Mouse (Mus musculus) midbrain, embryonic 14.5 days (tissue): Measurements from ENCODE around the gene Wnk2. TPM values are rescaled to one million over a fixed set of nuclear protein-coding genes. Genes with fewer than 3 reads are reported as not detected.

Source experiments
- ATAC-seq: fragments of 200-750 bp; cut with Nextera tagmentation; 2 replicates; pipeline ENCODE4 v1.8.0; 2017; ENCODE audit warnings: moderate number of reproducible peaks, moderate library complexity; ENCODE audit not compliant: low FRiP score, low TSS enrichment
- DNase-seq: peaks from one replicate; pipeline ENCODE4 v3.0.0-alpha.2; 2015
- H3K27ac ChIP-seq: fragments of 300-500 bp; sonication (generic); replicated peaks from 2 replicates; pipeline ENCODE4 v1.5.1; 2014; ENCODE audit warnings: mild to moderate bottlenecking, low read depth, low read length, moderate library complexity
- H3K27me3 ChIP-seq: fragments of 300-500 bp; sonication (generic); 2 replicates; pipeline ENCODE4 v1.6.1; 2014; ENCODE audit warnings: low read length, control low read depth, mixed read lengths; ENCODE audit not compliant: control insufficient read depth, insufficient read depth
- H3K36me3 ChIP-seq: fragments of 300-500 bp; sonication (generic); 2 replicates; pipeline ENCODE4 v1.6.1; 2014; ENCODE audit warnings: low read length, control low read depth; ENCODE audit not compliant: control insufficient read depth, insufficient read depth
- H3K4me1 ChIP-seq: fragments of 300-500 bp; sonication (generic); 2 replicates; pipeline ENCODE4 v1.6.1; 2014; ENCODE audit warnings: mild to moderate bottlenecking, antibody characterized with exemption, low read length, control low read depth; ENCODE audit not compliant: control insufficient read depth, insufficient read depth
- H3K4me2 ChIP-seq: fragments of 300-500 bp; sonication (generic); 2 replicates; pipeline ENCODE4 v1.6.1; 2014; ENCODE audit warnings: mild to moderate bottlenecking, low read length, moderate library complexity
- H3K4me3 ChIP-seq: fragments of 300-500 bp; sonication (generic); replicated peaks from 2 replicates; pipeline ENCODE4 v1.5.1; 2014; ENCODE audit warnings: low read depth, low read length
- H3K9ac ChIP-seq: fragments of 300-500 bp; sonication (generic); replicated peaks from 2 replicates; pipeline ENCODE4 v1.6.1; 2014; ENCODE audit warnings: mild to moderate bottlenecking, low read length, moderate library complexity
- H3K9me3 ChIP-seq: fragments of 300-500 bp; sonication (generic); 2 replicates; pipeline ENCODE4 v1.6.1; 2016; ENCODE audit warnings: low read length, control low read depth, mixed read lengths; ENCODE audit not compliant: control insufficient read depth
- WGBS: fragments of 180-500 bp; shearing (Covaris S2); extraction: QIAGEN DNeasy Blood & Tissue Kit; methylation state at CpG from one replicate; pipeline ENCODE4 v1.1.7; 2014; 5-methylcytosine and 5-hydroxymethylcytosine counted together
- polyA plus RNA-seq: library from polyadenylated mRNA; unstranded; fragments of >200 nt; fragmentation: Nextera tagmentation; extraction: Ambion mirVana; gene quantifications from 2 replicates; pipeline ENCODE4 v1.2.1, GENCODE M21; 2014

The Wnk2 gene
- polyA plus RNA-seq, 1 experiment from 2014 or later = 27.1 TPM

GRCm38 (mm10) chr13:49103235-49103634 lies 44.6 kb downstream of the Wnk2 start:
- no peak for DNase-seq
- Histone ChIP-seq H3K4me1 (0 out of 2 replicates have a peak, but pooled peaks cover 4% of the 10 kb centered on the region), H3K4me3 (no peak overlapping the region), H3K9me3 (no peaks in the 10 kb centered on the region), H3K4me2 (no peak overlapping the region), H3K27me3 (no peaks in the 10 kb centered on the region), H3K27ac (no peak overlapping the region), H3K36me3 (peaks cover 17% of the 10 kb centered on the region), H3K9ac (no peak overlapping the region)
- WGBS = 82% methylated on average over 7 of the region's 7 CpGs
- no peak for ATAC-seq

GRCm38 (mm10) chr13:49100417-49100816 lies 47.4 kb downstream of the Wnk2 start:
- Histone ChIP-seq H3K9ac (no peak overlapping the region), H3K4me3 (no peak overlapping the region), H3K36me3 (peaks cover 37% of the 10 kb centered on the region), H3K9me3 (no peaks in the 10 kb centered on the region), H3K27ac (no peak overlapping the region), H3K4me2 (no peak overlapping the region), H3K4me1 (0 out of 2 replicates have a peak, but pooled peaks cover 4% of the 10 kb centered on the region), H3K27me3 (no peaks in the 10 kb centered on the region)
- DNase-seq (peak; percentile 65), ATAC-seq (no peak; the same call in 1 of the 2 replicates)
- 81% methylated on average over 1 of the region's 1 CpGs for WGBS

- H3K9ac ChIP-seq = no peak overlapping the region
- H3K4me1 ChIP-seq = no peaks in the 10 kb centered on the region
- no peak overlapping the region for H3K4me3 ChIP-seq
- peaks cover 70% of the 10 kb centered on the region for H3K36me3 ChIP-seq
- no peaks in the 10 kb centered on the region for H3K27me3 ChIP-seq
- no peaks in the 10 kb centered on the region for H3K9me3 ChIP-seq
- 88% methylated on average over 4 of the region's 4 CpGs for WGBS
- H3K27ac ChIP-seq = no peak overlapping the region
- no peak overlapping the region for H3K4me2 ChIP-seq
- ATAC-seq (no peak), DNase-seq (no peak)
Measured at GRCm38 (mm10) chr13:49096826-49097225, 51.0 kb downstream of the Wnk2 start.

GRCm38 (mm10) chr13:49094667-49095066 lies 53.1 kb downstream of the Wnk2 start:
- no peaks in the 10 kb centered on the region for H3K9me3 ChIP-seq
- 77% methylated on average over 6 of the region's 6 CpGs for WGBS
- no peak overlapping the region for H3K4me3 ChIP-seq
- DNase-seq (peak; percentile 19), ATAC-seq (no peak)
- no peak overlapping the region for H3K27ac ChIP-seq
- peaks cover 83% of the 10 kb centered on the region for H3K36me3 ChIP-seq
- H3K9ac ChIP-seq = no peak overlapping the region
- no peaks in the 10 kb centered on the region for H3K27me3 ChIP-seq
- no peaks in the 10 kb centered on the region for H3K4me1 ChIP-seq
- no peak overlapping the region for H3K4me2 ChIP-seq

- Histone ChIP-seq H3K4me3 (no peak overlapping the region), H3K27me3 (no peaks in the 10 kb centered on the region), H3K4me1 (no peaks in the 10 kb centered on the region), H3K4me2 (no peak overlapping the region), H3K9me3 (no peaks in the 10 kb centered on the region), H3K27ac (no peak overlapping the region), H3K9ac (no peak overlapping the region), H3K36me3 (peaks cover 88% of the 10 kb centered on the region)
- DNase-seq (no peak), ATAC-seq (no peak)
- WGBS = 76% methylated on average over 9 of the region's 9 CpGs
Measured at GRCm38 (mm10) chr13:49093471-49093891, 54.3 kb downstream of the Wnk2 start.

- Histone ChIP-seq H3K27ac (no peak overlapping the region), H3K4me1 (no peaks in the 10 kb centered on the region), H3K4me2 (no peak overlapping the region), H3K36me3 (peaks cover 82% of the 10 kb centered on the region), H3K4me3 (no peak overlapping the region), H3K9me3 (no peaks in the 10 kb centered on the region), H3K27me3 (no peaks in the 10 kb centered on the region), H3K9ac (no peak overlapping the region)
- no peak for ATAC-seq
- 89% methylated on average over 9 of the region's 9 CpGs for WGBS
- DNase-seq = no peak
Measured at GRCm38 (mm10) chr13:49092596-49092995, 55.2 kb downstream of the Wnk2 start.

- ATAC-seq (no peak), DNase-seq (no peak)
- Histone ChIP-seq H3K4me1 (no peaks in the 10 kb centered on the region), H3K4me2 (no peak overlapping the region), H3K9ac (no peak overlapping the region), H3K9me3 (no peaks in the 10 kb centered on the region), H3K4me3 (no peak overlapping the region), H3K27ac (no peak overlapping the region), H3K36me3 (peaks cover 74% of the 10 kb centered on the region), H3K27me3 (no peaks in the 10 kb centered on the region)
- 100% methylated on average over 1 of the region's 1 CpGs for WGBS
Measured at GRCm38 (mm10) chr13:49090176-49090575, 57.6 kb downstream of the Wnk2 start.

- H3K4me2 ChIP-seq = no peak overlapping the region
- no peaks in the 10 kb centered on the region for H3K27me3 ChIP-seq
- DNase-seq = no peak
- no peak overlapping the region for H3K9ac ChIP-seq
- peaks cover 68% of the 10 kb centered on the region for H3K36me3 ChIP-seq
- H3K9me3 ChIP-seq = no peaks in the 10 kb centered on the region
- no peak overlapping the region for H3K27ac ChIP-seq
- ATAC-seq = no peak
- no peaks in the 10 kb centered on the region for H3K4me1 ChIP-seq
- WGBS = 96% methylated on average over 6 of the region's 6 CpGs
- H3K4me3 ChIP-seq = no peak overlapping the region
Measured at GRCm38 (mm10) chr13:49088874-49089273, 58.9 kb downstream of the Wnk2 start.

- H3K36me3 ChIP-seq = peaks cover 65% of the 10 kb centered on the region
- H3K9ac ChIP-seq = no peak overlapping the region
- H3K9me3 ChIP-seq = no peaks in the 10 kb centered on the region
- H3K27ac ChIP-seq = no peak overlapping the region
- no peak overlapping the region for H3K4me2 ChIP-seq
- no peaks in the 10 kb centered on the region for H3K27me3 ChIP-seq
- peak; percentile 14 for DNase-seq
- WGBS = 88% methylated on average over 7 of the region's 7 CpGs
- no peak for ATAC-seq
- H3K4me3 ChIP-seq = no peak overlapping the region
- no peaks in the 10 kb centered on the region for H3K4me1 ChIP-seq
Measured at GRCm38 (mm10) chr13:49087420-49087819, 60.4 kb downstream of the Wnk2 start.
